Mouse (Mus musculus) lung, adult 2 months (tissue): ENCODE measurements around the gene Rbm46.

ENCODE experiments used
- CTCF ChIP-seq: fragments of 200-500 bp; IDR thresholded peaks from 2 replicates; pipeline ENCODE4 v1.5.1; 2011; ENCODE audit warnings: mild to moderate bottlenecking, low read length, control low read depth; ENCODE audit not compliant: insufficient read depth
- POLR2A ChIP-seq: fragments of 200-500 bp; IDR thresholded peaks from 2 replicates; pipeline ENCODE4 v1.6.1; 2011; ENCODE audit warnings: low read depth, mild to moderate bottlenecking, control low read depth, low read length, borderline replicate concordance; ENCODE audit errors: extremely low read depth

- no peak for TF ChIP-seq CTCF
- TF ChIP-seq POLR2A = no peak
Measured at GRCm38 (mm10) chr3:82809769-82810168, 66.5 kb downstream of the Rbm46 start.
